In the genomic region with DNA sequence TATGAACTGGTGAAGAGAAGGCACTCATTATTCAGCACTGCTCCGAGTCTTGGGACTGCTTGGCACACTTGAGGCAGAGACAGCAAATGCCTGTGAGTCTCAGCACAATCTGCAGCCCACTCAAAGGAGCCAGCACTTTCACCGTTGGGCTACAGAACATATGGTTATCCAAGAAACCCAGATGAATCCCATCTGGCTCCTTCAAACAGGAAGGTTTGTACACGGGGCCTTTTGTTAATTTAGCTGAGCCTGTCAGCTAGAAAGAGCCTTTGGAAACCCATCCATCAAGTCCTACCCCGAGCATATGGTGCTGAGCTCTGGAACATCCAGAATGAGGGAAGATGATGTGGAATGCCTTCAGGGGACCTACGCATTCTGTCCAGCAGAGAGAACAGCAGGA, we compare ENCODE assay signal across 19 mouse cellular contexts. TPM values are rescaled to one million over a fixed set of nuclear protein-coding genes. Genes with fewer than 3 reads are reported as not detected.
DNase-seq lines count a peak whose midpoint lies in the region; ATAC-seq and TF ChIP-seq lines count a peak whose summit lies in the region.
"Had no signal": no experiment of that assay in that cellular context is flagged by ENCODE, and none has a peak within 500 bp of the region (broad histone marks: within the 10 kb centered on the region; RNA-seq: fewer than 3 reads in every experiment).

No protein-coding gene starts in this region.

- TF ChIP-seq POLR2A in cortical plate, adult 2 months (IDR thresholded peaks at IDR 0.05; ENCODE audit: extremely low read depth, insufficient read depth, low read length) = no peak

- peaks cover 4% of the 10 kb centered on the region; the same call in 1 of the 2 replicates for H3K9me3 ChIP-seq in hindbrain, embryonic 14.5 days (ENCODE audit: control insufficient read depth, low read length)
- H3K9me3 ChIP-seq in hindbrain, embryonic 10.5 days = peaks cover 11% of the 10 kb centered on the region

- TF ChIP-seq CTCF in cortical plate, adult 2 months (IDR thresholded peaks at IDR 0.05; ENCODE audit: extremely low read depth, insufficient read depth, low read length) = no peak
- TF ChIP-seq CTCF in gastrocnemius, adult 2 months (IDR thresholded peaks at IDR 0.05) = no peak

- no peak for ATAC-seq in hindbrain, embryonic 14.5 days (ENCODE audit: low FRiP score)
- no peak for ATAC-seq in megakaryocyte-erythroid progenitor cell, adult 5-6 weeks (replicated peaks; ENCODE audit: low FRiP score, low TSS enrichment, poor library complexity, severe bottlenecking)
- ATAC-seq: activated CD4-positive, CD25-positive, alpha-beta regulatory T cell, adult 4 months had no signal

- no peak overlapping the region for H3K9ac ChIP-seq in hindbrain, embryonic 14.5 days
- H3K9ac ChIP-seq: embryonic facial prominence, embryonic 13.5 days had no signal

- no peak overlapping the region for H3K4me2 ChIP-seq in hindbrain, embryonic 14.5 days (replicated peaks)
- H3K4me2 ChIP-seq: embryonic facial prominence, embryonic 13.5 days; heart, embryonic 11.5 days; midbrain, embryonic 11.5 days had no signal

- peak; percentile 43 for DNase-seq in hindbrain, embryonic 14.5 days (ENCODE audit: low spot score)
- no peak for DNase-seq in hindbrain, embryonic 10.5 days (ENCODE audit: low spot score)
- peak; percentile 66 to 81 for DNase-seq in layer of hippocampus, adult 18-20 months (ENCODE audit: low spot score in 2 of 2)
- peak; percentile 58 to 96 for DNase-seq in left cerebral cortex, postnatal 25 days (ENCODE audit: low spot score in 2 of 2)
- DNase-seq in urinary bladder, postnatal 10 days (ENCODE audit: low spot score) = no peak
- no peak for DNase-seq in gastrocnemius, adult 2 months
- DNase-seq: cerebellum, adult 2 months; gastrocnemius, postnatal 10 days; heart, postnatal 4 days; kidney, adult 11 months; kidney, postnatal 4 days; liver; thymus, postnatal 25 days had no signal

- 68% methylated on average over 5 of the region's 5 CpGs for WGBS in hindbrain, embryonic 14.5 days
- 85% methylated on average over 5 of the region's 5 CpGs for WGBS in hindbrain, embryonic 10.5 days

- no peak overlapping the region for H3K27ac ChIP-seq in hindbrain, embryonic 14.5 days
- H3K27ac ChIP-seq in hindbrain, embryonic 10.5 days = no peak overlapping the region
- H3K27ac ChIP-seq in cortical plate, adult 2 months (ENCODE audit: insufficient read depth, low read length) = 0 out of 2 replicates have a peak overlapping the region, but pooled peaks have one; percentile 38
- H3K27ac ChIP-seq in gastrocnemius, adult 2 months = no peak overlapping the region
- H3K27ac ChIP-seq: embryonic facial prominence, embryonic 13.5 days had no signal

- intact Hi-C loops in left cerebral cortex, postnatal 25 days (cut with DNase I) = loop anchor here (5.0 to 10.0 kb wide), 2 partner anchors 311 to 388 kb away; a partner anchor contains a TSS
- intact Hi-C loops in gastrocnemius, adult 2 months (cut with DNase I) = no loop called here

- H3K27me3 ChIP-seq in hindbrain, embryonic 14.5 days (ENCODE audit: control insufficient read depth, insufficient read depth, low read length) = no peaks in the 10 kb centered on the region
- H3K27me3 ChIP-seq in hindbrain, embryonic 10.5 days (ENCODE audit: insufficient read depth, poor library complexity, severe bottlenecking) = no peaks in the 10 kb centered on the region
- H3K27me3 ChIP-seq: embryonic facial prominence, embryonic 13.5 days had no signal

- H3K4me1 ChIP-seq in hindbrain, embryonic 14.5 days (replicated peaks; ENCODE audit: control insufficient read depth, insufficient read depth, low read length) = no peaks in the 10 kb centered on the region
- H3K4me1 ChIP-seq in hindbrain, embryonic 10.5 days (replicated peaks) = no peaks in the 10 kb centered on the region
- H3K4me1 ChIP-seq in cortical plate, adult 2 months (ENCODE audit: control insufficient read depth, insufficient read depth, low read length) = peaks cover 9% of the 10 kb centered on the region
- H3K4me1 ChIP-seq: embryonic facial prominence, embryonic 13.5 days had no signal

- no peak overlapping the region for H3K4me3 ChIP-seq in hindbrain, embryonic 14.5 days (replicated peaks; ENCODE audit: low read length)
- no peak overlapping the region for H3K4me3 ChIP-seq in hindbrain, embryonic 10.5 days
- no peak overlapping the region for H3K4me3 ChIP-seq in cortical plate, adult 2 months (ENCODE audit: insufficient read depth, low read length)
- H3K4me3 ChIP-seq in gastrocnemius, adult 2 months = no peak overlapping the region
- H3K4me3 ChIP-seq: embryonic facial prominence, embryonic 13.5 days had no signal

- peaks cover 99% of the 10 kb centered on the region for H3K36me3 ChIP-seq in hindbrain, embryonic 14.5 days (replicated peaks; ENCODE audit: control insufficient read depth, insufficient read depth)
- H3K36me3 ChIP-seq in hindbrain, embryonic 10.5 days = peaks cover 100% of the 10 kb centered on the region

RNA-seq across cellular contexts. Expression of a gene that starts 13.5 kb away (rescaled TPM):
- 33.7 and 34.8 TPM in 2 replicates for polyA plus RNA-seq in hindbrain, embryonic 14.5 days (2014; fragmentation: Nextera tagmentation; extraction: Ambion mirVana)
- 44.0 and 45.1 TPM in 2 replicates for polyA plus RNA-seq in hindbrain, embryonic 10.5 days (2016; fragmentation: Nextera tagmentation; extraction: Ambion mirVana)
- 54.2 and 56.0 TPM in 2 replicates for polyA plus RNA-seq in cortical plate, adult 2 months (2012; rRNA removed)
- total RNA-seq in layer of hippocampus, adult 18-20 months (2021) = 100 to 1,000 TPM; 102 to 107 TPM
- 100 to 1,000 TPM in 1 of 2 experiments, 10 to 100 TPM in 1; 96.8 to 101 TPM for total RNA-seq in left cerebral cortex, postnatal 25 days (2021)
- total RNA-seq in megakaryocyte-erythroid progenitor cell, adult 5-6 weeks (2014; fragmentation: Nextera tagmentation) = 32.8 and 42.8 TPM in 2 replicates
- 30.2 and 41.2 TPM in 2 replicates for total RNA-seq in megakaryocyte-erythroid progenitor cell, adult 5-6 weeks (2017)
- 10 to 100 TPM; 34.1 TPM for total RNA-seq in gastrocnemius, adult 2 months (2021)

RNA-seq across cellular contexts. Expression of a gene that starts 13.6 kb away (rescaled TPM):
- polyA plus RNA-seq in hindbrain, embryonic 14.5 days (2014; fragmentation: Nextera tagmentation; extraction: Ambion mirVana) = 7.2 and 7.3 TPM in 2 replicates
- polyA plus RNA-seq in hindbrain, embryonic 10.5 days (2016; fragmentation: Nextera tagmentation; extraction: Ambion mirVana) = 10.2 and 11.8 TPM in 2 replicates
- 17.3 and 17.9 TPM in 2 replicates for polyA plus RNA-seq in cortical plate, adult 2 months (2012; rRNA removed)
- 10 to 100 TPM; 28.4 to 29.5 TPM for total RNA-seq in layer of hippocampus, adult 18-20 months (2021)
- 10 to 100 TPM; 21.8 to 31.6 TPM for total RNA-seq in left cerebral cortex, postnatal 25 days (2021)
- total RNA-seq in megakaryocyte-erythroid progenitor cell, adult 5-6 weeks (2014; fragmentation: Nextera tagmentation) = 8.0 and 10.5 TPM in 2 replicates
- 12.9 and 15.3 TPM in 2 replicates for total RNA-seq in megakaryocyte-erythroid progenitor cell, adult 5-6 weeks (2017)
- total RNA-seq in gastrocnemius, adult 2 months (2021) = 1 to 10 TPM; 5.3 to 6.2 TPM

Comparison
In these comparisons a context has a peak if more than half of its experiments do, and no peak if none do; other contexts are left out.
1. DNase-seq: peak in hindbrain, embryonic 14.5 days (single experiment), layer of hippocampus, adult 18-20 months (2 of 2) and left cerebral cortex, postnatal 25 days (2 of 2); none in hindbrain, embryonic 10.5 days (single experiment), urinary bladder, postnatal 10 days (single experiment) and gastrocnemius, adult 2 months (single experiment).